Mouse (Mus musculus): ENCODE data around the gene Cnga1.

- TF ChIP-seq CTCF (IDR thresholded peaks at IDR 0.05; ENCODE audit: insufficient read depth, low read depth, low read length) (no peak), POLR2A (IDR thresholded peaks at IDR 0.05; ENCODE audit: insufficient read depth, low read depth, low read length) (no peak)
Measured at GRCm38 (mm10) chr5:72647418-72647907, 3.4 kb upstream of the Cnga1 start, which contains the start of gene Nipal1.
